Mouse (Mus musculus) adrenal gland, adult 8-10 months (tissue): ENCODE measurements around the gene Rab44. TPM values are rescaled to one million over a fixed set of nuclear protein-coding genes. Genes with fewer than 3 reads are reported as not detected.
"Not testable (repeated sequence)": the region's sequence is repeated elsewhere in the genome, so short reads cannot be mapped to it uniquely, and the experiment has no call there.

Experiments
- DNase-seq: peaks from one replicate; pipeline ENCODE4 v3.0.0; 2022
- total RNA-seq, 4 experiments: library from RNA; stranded (reverse); gene quantifications; 2 replicates each; pipeline ENCODE4 v1.2.4; 2022

Gene Rab44
- total RNA-seq, 4 experiments from 2014 or later: 0.15 to 0.87 (median 0.39) TPM

DNA sequence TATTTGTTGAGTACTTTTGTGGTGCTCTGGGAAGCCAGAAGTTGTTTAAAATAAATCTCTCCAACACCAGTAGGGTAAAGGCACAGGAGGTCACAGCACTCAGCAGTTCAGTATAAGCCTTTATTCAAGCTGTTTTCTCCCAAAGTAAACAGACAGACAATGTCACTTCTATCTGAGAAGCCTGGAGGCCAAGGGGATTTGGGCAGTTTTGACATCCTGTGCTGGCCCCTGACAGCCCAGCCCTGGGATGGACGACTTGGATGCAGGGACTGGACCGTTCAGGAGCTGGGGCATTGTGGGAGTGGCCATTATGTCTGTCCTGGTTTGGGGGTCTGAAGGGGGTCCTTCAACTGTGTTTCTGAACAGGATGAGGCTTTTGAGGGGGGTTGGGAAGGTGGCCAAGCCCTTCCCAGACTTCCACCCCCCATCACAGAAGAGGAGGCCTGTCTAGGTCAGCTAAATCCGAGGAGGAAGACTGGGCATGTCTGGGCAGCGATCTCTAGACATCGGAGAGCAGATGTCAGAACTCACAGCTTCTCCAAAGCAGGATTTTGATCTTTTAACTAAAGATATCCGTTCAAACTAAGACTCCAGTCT lies 22.5 kb upstream of the Rab44 start:
- DNase-seq: no peak

DNA sequence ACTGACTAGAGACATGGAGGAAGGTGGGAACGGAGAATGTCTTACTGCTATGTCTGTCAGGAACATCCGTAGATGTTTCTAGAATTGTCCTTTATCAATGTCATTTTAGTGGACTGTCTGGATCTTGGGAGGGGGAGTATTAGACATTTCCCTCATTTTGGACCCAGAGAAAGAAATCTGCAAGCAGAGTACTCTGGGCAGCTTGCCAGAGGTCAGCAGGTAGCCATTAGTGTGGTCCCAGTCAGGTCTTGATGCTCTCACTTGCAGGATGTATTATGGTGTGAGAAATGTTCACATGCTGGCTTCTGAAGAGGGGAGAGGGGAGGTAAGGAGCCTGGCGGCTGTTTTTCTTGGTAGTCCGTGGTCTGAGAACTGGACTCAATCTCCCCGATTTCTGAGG lies 21.4 kb upstream of the Rab44 start:
- DNase-seq: no peak

DNA sequence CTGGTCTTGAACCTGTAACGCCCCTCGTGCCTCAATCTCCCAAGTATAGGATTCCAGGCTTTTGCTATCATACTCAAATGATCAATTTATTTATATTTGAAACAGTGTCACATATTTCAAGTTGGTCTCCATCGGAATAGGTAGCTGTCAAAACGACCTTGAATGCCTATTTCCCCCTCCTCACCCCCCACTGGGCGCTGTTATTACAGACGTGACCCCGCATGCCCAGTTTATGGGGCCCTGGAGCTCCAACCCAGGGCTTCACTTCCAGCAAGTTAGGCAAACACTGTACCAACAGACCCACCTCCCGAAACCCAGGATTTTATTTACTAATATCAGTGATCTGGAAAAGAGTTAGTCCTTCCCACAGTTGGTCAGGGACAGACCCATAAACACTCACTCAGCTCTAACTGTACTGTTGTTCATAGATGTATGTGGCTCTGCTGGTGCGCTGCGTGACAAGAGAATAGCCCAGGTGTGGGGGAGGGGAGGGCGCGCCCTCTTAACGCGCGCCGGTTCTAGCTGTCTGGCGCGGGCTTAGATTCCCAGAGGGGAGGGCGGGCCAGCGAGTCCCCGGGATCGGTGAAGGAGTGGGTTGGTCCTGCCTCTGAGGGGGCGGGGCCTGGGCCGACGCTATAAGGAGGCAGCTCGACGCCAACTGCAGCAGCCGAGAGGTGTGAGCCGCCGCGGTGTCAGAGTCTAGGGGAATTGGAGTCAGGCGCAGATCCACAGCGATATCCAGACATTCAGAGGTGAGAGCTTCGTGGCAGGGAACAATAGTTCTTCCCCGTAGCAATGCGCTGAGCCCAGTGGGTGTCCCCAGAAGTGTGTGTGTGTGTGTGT lies 20.6 kb upstream of the Rab44 start:
- DNase-seq: peak; percentile 86

DNA sequence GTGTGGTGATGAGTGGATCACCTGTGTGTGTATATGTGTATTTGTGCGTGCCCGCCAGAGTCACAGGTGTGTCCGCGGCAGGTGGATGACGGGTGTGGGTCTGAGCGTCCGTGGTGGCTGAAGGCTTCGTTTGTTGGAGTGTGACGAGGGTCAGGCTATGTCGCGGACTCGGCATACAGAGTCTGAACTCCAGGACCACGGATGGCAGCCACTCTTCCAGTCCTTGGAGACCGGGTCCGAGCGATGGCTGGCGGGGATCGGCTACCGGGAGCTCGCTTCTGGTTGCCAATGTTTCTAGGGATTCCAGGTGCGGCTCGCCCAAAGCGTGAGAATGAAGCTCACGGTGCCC lies 20.0 kb upstream of the Rab44 start:
- no peak for DNase-seq

DNA sequence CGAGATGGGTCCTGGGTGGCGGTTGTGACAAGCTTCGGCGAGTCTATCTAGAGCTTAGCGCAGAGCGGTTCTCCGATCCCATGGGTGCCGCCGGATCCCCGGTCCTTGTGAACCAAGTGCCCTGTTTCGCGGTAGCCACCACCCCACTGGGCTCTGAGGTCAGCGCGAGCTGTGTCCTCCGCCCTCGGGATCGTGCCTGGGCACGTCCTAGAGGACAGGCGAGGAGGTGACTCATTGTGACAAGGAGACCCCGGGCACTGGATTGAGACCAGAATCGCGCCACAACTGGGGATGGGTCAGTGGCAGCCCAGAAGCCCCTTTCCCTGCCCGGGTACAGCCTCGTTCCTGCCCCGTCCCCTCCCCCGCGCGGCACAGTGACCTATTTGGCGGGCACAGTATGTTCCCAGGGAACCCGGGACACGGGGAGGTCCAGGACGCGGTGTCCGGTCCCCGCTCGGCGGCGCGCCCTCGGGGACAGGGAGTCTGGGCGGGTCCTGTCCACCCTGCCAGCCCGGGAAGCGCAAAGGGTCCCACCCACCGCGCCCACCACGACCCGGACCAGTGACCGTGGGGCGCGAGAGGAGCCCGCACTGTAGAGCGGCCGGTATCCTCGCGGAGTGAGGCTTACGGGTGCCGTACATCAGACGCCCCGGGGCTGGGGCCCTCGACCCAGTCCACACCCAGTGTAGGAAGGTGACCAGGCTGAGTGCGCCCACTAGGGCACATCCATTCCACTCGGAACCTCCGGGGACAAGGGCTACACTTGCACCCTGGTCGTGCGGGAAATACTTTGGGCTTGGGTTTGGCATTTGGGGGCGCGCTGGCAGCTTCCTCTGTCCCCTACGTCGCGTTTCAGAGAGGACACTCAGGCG lies 19.4 kb upstream of the Rab44 start:
- peak; percentile 65 for DNase-seq

DNA sequence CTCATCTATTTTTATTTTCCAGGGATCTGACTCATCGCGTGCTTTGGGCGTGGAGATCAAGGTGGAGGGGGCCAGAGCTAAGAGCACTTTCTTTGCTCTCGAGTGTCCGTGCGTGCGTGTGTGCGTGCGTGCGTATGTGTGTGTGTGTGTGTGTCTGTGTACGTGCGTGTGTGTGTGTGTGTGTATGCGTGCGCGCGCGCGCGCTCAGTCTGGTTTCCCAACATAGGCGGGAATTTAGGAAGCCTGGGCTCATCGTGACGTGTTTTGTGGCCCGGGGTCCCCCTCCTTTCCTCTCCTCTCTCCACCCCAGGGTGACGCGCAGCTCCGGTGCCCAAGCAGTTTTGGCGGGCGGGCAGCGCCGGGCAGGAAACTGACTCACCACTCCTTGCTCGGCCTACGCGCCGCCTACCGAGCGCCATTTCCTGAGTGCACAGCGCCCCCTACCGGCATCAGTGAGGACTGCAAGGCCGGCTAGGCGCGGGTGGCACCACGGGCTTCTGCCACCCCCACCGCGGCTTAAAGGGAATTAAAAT lies 18.7 kb upstream of the Rab44 start:
- DNase-seq: peak; percentile 97

DNA sequence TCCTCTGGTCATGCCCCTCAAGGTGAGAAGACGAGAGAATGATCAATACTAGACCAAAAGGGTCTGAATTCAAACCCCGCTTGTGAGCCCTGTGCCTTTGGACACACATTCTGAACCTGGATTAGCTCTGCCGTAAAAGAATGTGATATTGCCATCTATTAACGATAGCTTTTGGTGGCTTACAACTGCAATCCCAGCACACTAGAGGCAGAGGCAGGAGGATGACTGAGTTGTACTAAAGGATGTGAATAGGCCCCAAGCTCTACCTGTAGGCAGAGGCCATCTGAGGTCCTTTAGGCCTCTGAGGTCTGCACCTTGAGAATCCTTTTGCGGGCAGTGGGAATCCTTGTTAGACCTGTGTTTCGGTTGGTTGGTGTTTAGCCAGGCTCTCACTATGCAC lies 17.7 kb upstream of the Rab44 start:
- DNase-seq: no peak

DNA sequence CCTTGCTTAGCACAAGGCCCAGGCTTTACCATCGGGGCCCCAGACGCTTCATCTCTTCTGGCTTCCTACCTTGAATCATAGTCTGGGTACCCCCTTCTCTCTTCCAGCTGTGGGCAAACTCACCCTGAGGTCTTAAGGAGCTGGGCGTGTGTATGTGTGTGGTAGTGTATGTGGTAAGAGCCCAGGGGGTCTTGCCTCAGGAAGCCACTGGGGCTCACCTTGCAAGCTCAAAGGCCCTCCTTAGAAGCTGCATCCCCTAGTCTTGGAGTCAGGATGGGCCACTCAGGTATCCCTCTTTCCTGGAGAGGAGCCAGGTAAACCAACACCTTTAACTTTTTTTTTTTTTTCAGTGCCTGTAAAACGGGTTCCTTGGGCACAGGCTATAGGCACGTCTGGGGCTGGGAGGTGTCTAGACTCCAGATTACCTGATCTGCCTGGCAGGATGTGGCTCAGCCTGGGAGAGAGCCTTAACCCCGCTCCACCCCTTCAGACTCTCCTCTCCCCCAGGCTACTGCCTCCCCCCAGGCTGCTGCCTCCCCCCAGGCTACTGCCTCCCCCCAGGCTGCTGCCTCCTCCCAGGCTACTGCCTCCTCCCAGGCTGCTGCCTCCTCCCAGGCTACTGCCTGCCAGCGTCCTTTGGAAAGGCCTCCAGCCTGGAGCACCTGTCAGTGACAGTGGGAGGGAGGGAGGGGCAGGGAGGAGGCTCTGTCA lies 16.9 kb upstream of the Rab44 start:
- no peak for DNase-seq

DNA sequence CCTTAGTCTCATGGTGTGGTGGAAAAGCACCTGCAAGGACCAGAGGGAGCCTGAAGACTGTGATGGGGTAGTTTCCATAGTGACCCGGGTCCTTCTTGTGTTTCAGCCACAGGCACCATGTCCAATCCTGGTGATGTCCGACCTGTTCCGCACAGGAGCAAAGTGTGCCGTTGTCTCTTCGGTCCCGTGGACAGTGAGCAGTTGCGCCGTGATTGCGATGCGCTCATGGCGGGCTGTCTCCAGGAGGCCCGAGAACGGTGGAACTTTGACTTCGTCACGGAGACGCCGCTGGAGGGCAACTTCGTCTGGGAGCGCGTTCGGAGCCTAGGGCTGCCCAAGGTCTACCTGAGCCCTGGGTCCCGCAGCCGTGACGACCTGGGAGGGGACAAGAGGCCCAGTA lies 15.7 kb upstream of the Rab44 start:
- no peak for DNase-seq

DNA sequence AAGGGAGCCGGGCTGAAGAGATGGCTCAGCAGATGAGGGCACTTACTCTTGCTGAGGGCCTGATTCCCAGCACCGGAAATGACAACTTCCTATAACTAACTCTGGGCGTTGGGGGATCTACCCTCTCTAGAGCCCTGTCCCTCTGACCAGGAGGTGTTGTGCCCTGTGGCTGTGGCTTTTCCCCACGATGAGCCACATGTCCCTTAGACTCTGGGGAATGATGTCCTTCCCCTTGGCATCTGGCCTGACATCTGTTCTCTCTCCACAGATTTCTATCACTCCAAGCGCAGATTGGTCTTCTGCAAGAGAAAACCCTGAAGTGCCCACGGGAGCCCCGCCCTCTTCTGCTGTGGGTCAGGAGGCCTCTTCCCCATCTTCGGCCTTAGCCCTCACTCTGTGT lies 14.9 kb upstream of the Rab44 start:
- no peak for DNase-seq

DNA sequence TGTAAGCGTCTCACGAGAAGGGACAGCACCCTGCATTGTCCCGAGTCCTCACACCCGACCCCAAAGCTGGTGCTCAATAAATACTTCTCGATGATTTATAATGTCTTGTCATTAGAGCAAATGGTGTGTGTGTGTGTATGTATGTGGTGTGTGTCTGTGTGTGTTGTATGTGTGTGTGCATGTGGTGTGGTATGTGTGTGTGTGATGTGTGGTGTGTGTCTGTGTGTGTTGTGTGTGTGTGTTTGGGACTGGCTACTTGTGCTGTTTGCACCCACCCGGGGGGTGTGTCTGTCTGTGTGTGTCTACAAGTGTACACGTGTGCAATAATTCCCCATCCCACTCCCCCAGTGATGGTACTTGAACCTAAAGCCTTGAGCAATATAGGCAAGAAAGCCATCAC lies 13.3 kb upstream of the Rab44 start:
- no peak for DNase-seq

DNA sequence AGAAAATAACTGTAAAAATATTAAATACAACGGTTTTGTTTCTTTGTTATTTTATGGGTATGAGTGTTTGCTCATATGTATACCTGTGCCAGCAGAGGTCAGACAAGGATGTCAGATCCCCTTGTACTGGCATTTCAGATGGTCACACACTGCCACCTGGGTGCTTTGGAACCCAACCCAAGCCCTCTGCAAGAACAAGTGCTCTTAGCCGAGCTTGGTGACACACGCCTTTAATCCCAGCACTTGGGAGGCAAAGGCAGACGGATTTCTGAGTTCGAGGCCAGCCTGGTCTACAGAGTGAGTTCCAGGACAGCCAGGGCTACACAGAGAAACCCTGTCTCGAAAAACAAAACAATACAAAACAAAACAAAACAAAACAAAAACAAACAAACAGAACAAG lies 3.6 kb upstream of the Rab44 start:
- DNase-seq: not testable (repeated sequence)

DNA sequence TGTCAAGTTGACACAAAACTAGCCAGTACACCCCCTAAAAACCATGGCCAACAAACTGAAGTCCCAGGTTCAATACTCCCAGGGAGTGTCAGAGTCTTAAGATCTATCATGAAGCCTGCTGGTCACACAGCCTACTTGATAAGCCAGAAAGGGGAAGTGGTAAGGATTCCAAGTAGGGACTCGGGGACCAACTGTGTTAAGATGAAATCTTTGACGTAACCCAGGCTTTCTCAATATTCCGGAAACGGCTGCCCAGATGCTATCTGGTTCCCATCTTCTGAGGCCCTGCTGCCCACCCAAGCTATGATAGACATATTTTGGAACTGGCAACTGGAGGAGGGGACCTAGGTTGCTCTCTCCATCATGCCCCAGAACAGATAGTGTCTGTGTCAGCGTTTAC lies 2.6 kb upstream of the Rab44 start:
- no peak for DNase-seq

DNA sequence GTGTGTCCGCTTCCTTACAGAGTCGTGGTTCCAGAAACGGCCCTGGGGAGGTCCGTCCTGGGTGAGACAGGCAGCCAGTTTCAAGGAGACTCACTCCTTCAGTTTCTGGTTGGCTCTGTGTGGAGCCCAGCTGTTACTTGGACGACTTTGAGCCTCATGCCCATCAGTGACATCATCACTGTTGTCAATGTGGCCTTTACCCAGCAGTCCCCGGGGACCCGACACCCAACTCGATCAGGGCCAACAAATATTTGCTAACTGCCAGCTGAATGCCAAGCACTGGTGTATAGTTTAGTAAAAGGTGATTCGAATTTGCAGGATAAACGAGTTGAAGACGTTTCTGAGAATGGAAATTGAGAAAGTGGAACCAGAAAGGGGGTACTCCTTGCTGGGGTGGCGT lies 2.1 kb downstream of the Rab44 start:
- DNase-seq: no peak

DNA sequence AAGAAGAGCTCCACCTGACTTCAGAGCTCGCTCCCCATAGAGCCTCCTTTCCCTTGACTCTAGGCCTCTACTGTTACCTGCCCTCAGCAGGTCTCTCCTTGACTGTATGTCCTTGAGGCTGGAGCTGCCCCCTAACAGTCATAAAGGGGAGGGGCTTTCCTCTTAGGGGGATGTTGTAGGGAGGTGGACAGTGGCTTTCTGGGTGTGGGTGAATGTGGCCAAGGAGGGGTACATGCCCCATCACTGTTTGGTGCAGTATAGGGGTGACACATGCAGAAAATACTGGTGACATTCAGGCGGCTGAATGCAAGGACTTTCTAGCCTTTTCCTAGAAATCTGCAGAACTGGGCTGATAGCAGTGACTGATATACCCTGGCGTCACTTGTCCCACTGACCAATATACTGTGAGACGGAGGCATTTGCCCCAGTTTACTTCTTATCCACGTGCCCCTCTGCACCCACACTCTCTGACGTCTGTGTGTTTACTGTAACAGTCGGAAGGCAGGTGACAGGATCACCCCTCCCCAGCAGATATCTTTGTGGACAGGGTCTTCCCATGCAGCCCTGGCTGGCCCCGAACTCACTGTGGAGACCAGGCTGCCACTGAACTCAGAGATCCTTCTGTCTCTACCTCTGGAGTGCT lies 3.2 kb downstream of the Rab44 start:
- DNase-seq: no peak

DNA sequence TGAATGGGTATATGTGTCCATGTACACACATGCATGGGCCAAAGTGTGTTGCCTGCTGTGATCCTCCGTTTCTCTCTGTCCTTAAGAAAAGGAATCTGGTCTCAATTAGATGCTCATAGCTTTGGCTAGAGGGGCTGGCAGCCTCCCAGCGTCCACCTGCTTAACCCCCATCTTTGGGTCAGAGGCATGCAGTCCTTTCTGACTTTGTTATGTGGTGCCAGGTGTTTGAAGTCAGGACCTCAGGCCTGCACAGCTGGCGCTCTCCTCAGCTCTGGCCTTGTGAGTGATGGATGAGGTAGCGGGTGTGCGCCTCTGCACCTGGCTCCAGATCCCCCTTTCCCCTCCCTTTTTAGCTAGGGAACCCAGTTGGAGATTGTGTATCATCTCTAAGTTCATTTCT lies 4.1 kb downstream of the Rab44 start:
- no peak for DNase-seq

DNA sequence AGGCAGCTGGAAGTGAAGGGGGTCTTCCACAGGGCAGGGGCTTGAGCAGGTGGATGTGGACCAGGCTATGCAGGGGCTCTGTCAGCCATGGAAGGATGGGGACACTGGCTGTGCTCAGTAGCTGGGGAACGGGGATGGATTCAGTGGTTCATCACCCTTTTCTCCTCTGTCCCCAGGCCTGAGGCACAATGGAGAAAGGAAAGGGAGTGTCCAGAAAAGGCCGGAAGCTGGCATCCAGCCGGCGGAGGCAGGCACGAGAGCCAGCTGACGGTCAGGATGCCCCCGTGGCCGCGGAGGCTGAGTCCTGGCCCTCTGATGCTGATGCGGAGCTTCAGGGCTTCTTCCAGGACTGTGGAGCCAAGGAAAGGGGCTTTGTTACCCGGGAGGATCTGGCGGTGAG lies 6.7 kb downstream of the Rab44 start:
- DNase-seq: no peak

DNA sequence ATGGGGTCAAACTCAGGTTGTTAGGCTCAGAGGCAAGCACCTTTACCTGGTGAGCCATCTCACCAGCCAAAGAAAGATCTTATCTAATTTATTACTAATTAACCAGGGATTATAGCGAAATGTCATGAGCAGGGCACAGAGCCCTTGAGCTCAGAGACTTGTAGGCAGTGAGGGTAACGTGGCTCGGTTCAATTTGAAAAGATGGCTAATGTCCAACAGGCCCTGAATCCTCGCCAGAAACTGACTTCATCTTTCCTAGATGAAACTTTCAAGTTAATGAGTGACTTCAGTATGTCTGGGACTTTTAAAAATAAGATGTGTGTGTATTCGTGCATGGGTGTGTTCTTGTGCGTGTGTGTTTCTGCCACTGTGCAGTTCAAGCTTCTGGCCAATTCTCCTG lies 8.9 kb downstream of the Rab44 start:
- peak; percentile 34 for DNase-seq

DNA sequence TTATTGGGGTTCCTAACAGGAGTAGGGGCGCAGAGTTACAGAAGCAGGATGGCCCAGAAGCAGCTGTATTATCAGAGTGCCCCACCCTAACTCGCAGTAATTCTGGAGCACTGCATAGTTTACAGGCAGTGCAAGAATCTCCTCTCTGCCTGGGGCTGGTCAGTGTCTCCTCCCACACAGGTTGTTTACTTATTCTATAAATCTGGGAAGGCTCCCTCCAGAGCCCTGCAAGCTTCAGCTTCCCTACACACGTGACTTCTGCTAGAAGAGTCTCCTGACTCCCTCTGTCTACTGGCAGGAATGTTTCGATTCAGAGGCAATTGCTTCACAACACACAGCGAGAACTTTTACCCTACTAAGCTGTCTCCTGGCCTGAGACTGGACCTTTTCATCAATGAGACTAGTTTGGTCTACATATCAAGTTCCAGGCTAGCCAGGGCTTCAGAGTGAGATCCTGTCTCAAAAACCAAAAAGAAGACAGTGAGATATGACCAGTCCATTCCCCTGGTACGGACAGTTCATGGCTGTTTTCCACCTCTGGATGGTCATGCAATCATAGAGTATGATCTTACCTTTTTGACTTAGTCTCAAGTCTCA lies 9.7 kb downstream of the Rab44 start:
- no peak for DNase-seq

DNA sequence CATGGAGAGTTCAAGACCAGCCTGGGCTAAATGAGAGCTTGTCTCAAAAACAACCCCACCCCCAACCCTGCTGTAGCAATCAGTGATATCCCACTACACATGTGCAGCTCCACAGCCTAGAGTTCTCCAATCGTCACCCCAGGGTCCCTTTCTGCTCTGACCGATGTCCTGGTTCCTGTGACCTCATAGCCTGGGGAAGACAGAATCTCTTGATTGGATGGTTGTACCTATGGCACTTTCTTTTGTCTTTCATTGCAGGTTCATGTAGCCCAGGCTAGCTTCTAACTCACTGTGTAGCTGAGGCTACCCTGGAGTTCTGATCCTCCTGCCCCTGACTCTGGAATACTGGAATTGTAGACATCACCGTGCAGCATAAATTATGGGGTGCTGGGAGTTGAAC lies 12.6 kb downstream of the Rab44 start:
- DNase-seq: no peak

DNA sequence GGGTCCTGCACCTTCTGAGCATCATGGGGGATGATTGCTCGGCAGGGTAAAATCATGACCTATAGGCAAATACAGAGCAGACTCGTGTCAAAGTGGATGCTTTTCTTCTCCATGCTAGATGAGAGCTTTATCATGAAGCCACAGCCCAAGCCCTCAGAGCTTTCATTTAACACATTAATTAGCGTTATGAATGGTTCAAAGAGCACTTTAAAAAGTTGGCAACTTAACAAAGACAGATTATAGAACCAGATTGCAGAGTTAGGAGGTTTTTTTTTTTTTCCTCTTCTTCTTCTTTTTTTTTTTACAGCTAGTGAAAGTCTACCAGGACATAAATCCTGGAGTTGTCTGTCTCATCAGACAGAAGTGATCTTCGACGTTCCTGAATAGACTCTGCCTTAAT lies 15.4 kb downstream of the Rab44 start:
- DNase-seq: no peak

DNA sequence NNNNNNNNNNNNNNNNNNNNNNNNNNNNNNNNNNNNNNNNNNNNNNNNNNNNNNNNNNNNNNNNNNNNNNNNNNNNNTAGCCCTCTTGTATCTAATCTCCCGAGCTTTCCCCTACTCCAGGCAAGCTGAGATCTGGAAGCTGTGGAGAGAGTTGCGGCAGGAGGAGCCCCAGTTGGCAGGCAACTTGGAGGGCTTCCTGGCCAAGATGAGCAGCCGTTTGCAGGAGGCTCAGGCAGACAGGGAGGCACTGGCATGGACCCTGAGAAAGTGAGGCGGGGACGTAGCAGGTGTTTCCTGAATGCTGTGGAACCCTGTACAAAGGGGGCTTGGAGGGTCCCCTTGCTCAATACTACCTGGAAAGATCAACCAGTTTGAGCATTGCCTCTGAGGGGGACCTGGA lies 21.1 kb downstream of the Rab44 start:
- DNase-seq: no peak
